Mouse (Mus musculus) heart, embryonic 14.5 days (tissue): ENCODE measurements around the gene Chd9. TPM values are rescaled to one million over a fixed set of nuclear protein-coding genes. Genes with fewer than 3 reads are reported as not detected.

Experiments used
- ATAC-seq: fragments of 200-750 bp; cut with Nextera tagmentation; 2 replicates; pipeline ENCODE4 v1.8.0; 2017; ENCODE audit warnings: low read depth, moderate TSS enrichment; ENCODE audit not compliant: insufficient number of reproducible peaks, insufficient read depth, low FRiP score
- H3K27ac ChIP-seq, 2 experiments: fragments of 200-500 bp in 1 of 2; fragments of 300-500 bp in 1 of 2; sonication (generic) in 1 of 2; replicated peaks in 1 of 2; 2 replicates each; pipeline ENCODE4 v1.5.1; 2012 to 2014; ENCODE audit warnings: low read depth in 2 of 2, low read length in 2 of 2, control low read depth in 1 of 2, mild to moderate bottlenecking in 1 of 2, mixed read lengths in 1 of 2; ENCODE audit not compliant: control insufficient read depth in 1 of 2, insufficient read depth in 1 of 2
- H3K27me3 ChIP-seq: fragments of 300-500 bp; sonication (generic); 2 replicates; pipeline ENCODE4 v1.6.1; 2014; ENCODE audit warnings: mild to moderate bottlenecking, low read length, control low read depth; ENCODE audit not compliant: control insufficient read depth, insufficient read depth
- H3K36me3 ChIP-seq: fragments of 300-500 bp; sonication (generic); 2 replicates; pipeline ENCODE4 v1.6.1; 2014; ENCODE audit warnings: mild to moderate bottlenecking, control low read depth, low read length, mixed read lengths; ENCODE audit not compliant: control insufficient read depth, insufficient read depth
- H3K4me1 ChIP-seq, 2 experiments: fragments of 200-500 bp in 1 of 2; fragments of 300-500 bp in 1 of 2; sonication (generic) in 1 of 2; 2 replicates each; pipeline ENCODE4 v1.6.1; 2012 to 2014; ENCODE audit warnings: low read length in 2 of 2, control low read depth in 1 of 2, mixed read lengths in 1 of 2; ENCODE audit not compliant: control insufficient read depth in 2 of 2, insufficient read depth in 2 of 2
- H3K4me2 ChIP-seq: fragments of 300-500 bp; sonication (generic); 2 replicates; pipeline ENCODE4 v1.6.1; 2014; ENCODE audit warnings: mild to moderate bottlenecking, low read length
- H3K4me3 ChIP-seq, 2 experiments: fragments of 200-500 bp in 1 of 2; fragments of 300-500 bp in 1 of 2; sonication (generic) in 1 of 2; 2 replicates each; pipeline ENCODE4 v1.5.1; 2012 to 2014; ENCODE audit warnings: low read length in 2 of 2, mild to moderate bottlenecking in 2 of 2, control low read depth in 1 of 2, low read depth in 1 of 2, moderate library complexity in 1 of 2; ENCODE audit not compliant: control insufficient read depth in 1 of 2, insufficient read depth in 1 of 2
- H3K9ac ChIP-seq: fragments of 300-500 bp; sonication (generic); 2 replicates; pipeline ENCODE4 v1.6.1; 2014; ENCODE audit warnings: mild to moderate bottlenecking, low read length
- H3K9me3 ChIP-seq: fragments of 300-500 bp; sonication (generic); 2 replicates; pipeline ENCODE4 v1.6.1; 2016; ENCODE audit warnings: low read length, control low read depth; ENCODE audit not compliant: control insufficient read depth
- WGBS: fragments of 180-500 bp; shearing (Covaris S2); extraction: QIAGEN DNeasy Blood & Tissue Kit; methylation state at CpG from one replicate; pipeline ENCODE4 v1.1.7; 2014; 5-methylcytosine and 5-hydroxymethylcytosine counted together
- polyA plus RNA-seq: library from polyadenylated mRNA; unstranded; fragments of >200 nt; fragmentation: Nextera tagmentation; extraction: Ambion mirVana; gene quantifications from 2 replicates; pipeline ENCODE4 v1.2.1, GENCODE M21; 2014

The Chd9 gene
- polyA plus RNA-seq, 1 experiment from 2014 or later, result 57.0 TPM

- ATAC-seq, result peak; percentile 73
- peaks cover 11 to 15% of the 10 kb centered on the region in 2 experiments for H3K4me1 ChIP-seq
- peak overlapping the region; percentile 1 to 25; a peak in 3 of 4 replicates for H3K4me3 ChIP-seq
- WGBS, result 6% methylated on average over 10 of the region's 10 CpGs
- no peaks in the 10 kb centered on the region for H3K27me3 ChIP-seq
- peak overlapping the region; percentile 69 to 92 for H3K27ac ChIP-seq
- no peaks in the 10 kb centered on the region for H3K9me3 ChIP-seq
- peak overlapping the region; percentile 50 for H3K4me2 ChIP-seq
- H3K9ac ChIP-seq, result peak overlapping the region; percentile 44; the same call in 1 of the 2 replicates
- no peaks in the 10 kb centered on the region for H3K36me3 ChIP-seq
These were observed 26.6 kb downstream of the Chd9 start for GRCm38 (mm10) chr8:90854671-90855161.

DNA sequence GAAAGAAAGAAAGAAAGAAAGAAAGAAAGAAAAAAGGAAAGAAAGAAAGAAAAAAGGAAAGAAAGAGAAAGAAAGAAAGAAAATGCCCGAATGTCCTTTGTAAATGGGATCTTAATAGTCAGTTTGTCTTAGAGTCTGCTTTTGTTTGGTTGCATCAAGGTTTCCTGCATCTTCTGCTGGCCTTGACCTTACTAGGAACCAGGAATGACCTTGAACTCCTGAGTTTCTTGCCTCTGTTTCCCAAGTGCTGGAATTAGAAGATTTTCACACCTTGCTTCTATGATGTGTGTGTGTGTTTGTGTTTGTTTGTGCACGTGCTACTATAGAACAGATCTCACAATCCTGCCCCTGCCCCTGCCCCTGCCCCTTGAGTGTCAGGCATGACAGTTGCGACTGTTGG lies 28.0 kb downstream of the Chd9 start:
- no peak for ATAC-seq
- Histone ChIP-seq H3K27me3 (no peaks in the 10 kb centered on the region), H3K4me2 (no peak overlapping the region), H3K9ac (no peak overlapping the region), H3K27ac (no peak overlapping the region), H3K4me1 (peaks cover 11 to 15% of the 10 kb centered on the region in 2 experiments), H3K36me3 (no peaks in the 10 kb centered on the region), H3K9me3 (no peaks in the 10 kb centered on the region), H3K4me3 (no peak overlapping the region)
- WGBS, result 81% methylated on average over 3 of the region's 3 CpGs

GRCm38 (mm10) chr8:90856952-90857351 lies 28.8 kb downstream of the Chd9 start:
- Histone ChIP-seq H3K9me3 (no peaks in the 10 kb centered on the region), H3K4me2 (no peak overlapping the region), H3K4me1 (peaks cover 19 to 23% of the 10 kb centered on the region in 2 experiments), H3K4me3 (no peak overlapping the region), H3K27ac (no peak overlapping the region), H3K36me3 (no peaks in the 10 kb centered on the region), H3K27me3 (no peaks in the 10 kb centered on the region), H3K9ac (no peak overlapping the region)
- 80% methylated on average over 1 of the region's 1 CpGs for WGBS
- no peak for ATAC-seq

DNA sequence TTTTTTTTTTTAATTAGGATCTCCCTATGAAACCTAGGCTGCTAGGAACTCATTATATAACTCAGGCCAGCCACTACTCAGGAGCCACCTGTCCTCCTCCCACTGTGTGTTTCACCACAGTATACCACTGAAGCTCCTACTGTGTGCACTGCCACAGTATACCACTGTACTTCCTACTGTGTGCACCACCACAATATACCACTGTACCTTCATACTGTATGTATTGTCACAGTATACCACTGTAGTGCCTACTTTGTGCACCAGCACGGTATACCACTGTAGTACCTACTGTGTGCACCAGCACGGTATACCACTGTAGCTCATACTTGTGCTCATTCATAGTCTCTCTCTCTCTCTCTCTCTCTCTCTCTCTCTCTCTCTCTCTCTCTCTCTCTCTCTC lies 29.9 kb downstream of the Chd9 start:
- H3K4me3 ChIP-seq, result no peak overlapping the region
- WGBS, result 91% methylated on average over 2 of the region's 2 CpGs
- no peak overlapping the region for H3K4me2 ChIP-seq
- H3K4me1 ChIP-seq, result peaks cover 27% of the 10 kb centered on the region in 2 experiments
- H3K9ac ChIP-seq, result no peak overlapping the region
- H3K36me3 ChIP-seq, result no peaks in the 10 kb centered on the region
- H3K27me3 ChIP-seq, result no peaks in the 10 kb centered on the region
- H3K27ac ChIP-seq, result no peak overlapping the region
- no peaks in the 10 kb centered on the region for H3K9me3 ChIP-seq
- no peak for ATAC-seq

- 24% methylated on average over 9 of the region's 9 CpGs for WGBS
- Histone ChIP-seq H3K4me1 (peaks cover 14 to 17% of the 10 kb centered on the region in 2 experiments), H3K4me3 (no peak overlapping the region), H3K27ac (peak overlapping the region; percentile 84), H3K9me3 (no peaks in the 10 kb centered on the region), H3K27me3 (no peaks in the 10 kb centered on the region), H3K36me3 (no peaks in the 10 kb centered on the region), H3K9ac (peak overlapping the region; percentile 21), H3K4me2 (peak overlapping the region; percentile 45)
- no peak for ATAC-seq
These were observed 33.3 kb downstream of the Chd9 start for GRCm38 (mm10) chr8:90861266-90861944.

DNA sequence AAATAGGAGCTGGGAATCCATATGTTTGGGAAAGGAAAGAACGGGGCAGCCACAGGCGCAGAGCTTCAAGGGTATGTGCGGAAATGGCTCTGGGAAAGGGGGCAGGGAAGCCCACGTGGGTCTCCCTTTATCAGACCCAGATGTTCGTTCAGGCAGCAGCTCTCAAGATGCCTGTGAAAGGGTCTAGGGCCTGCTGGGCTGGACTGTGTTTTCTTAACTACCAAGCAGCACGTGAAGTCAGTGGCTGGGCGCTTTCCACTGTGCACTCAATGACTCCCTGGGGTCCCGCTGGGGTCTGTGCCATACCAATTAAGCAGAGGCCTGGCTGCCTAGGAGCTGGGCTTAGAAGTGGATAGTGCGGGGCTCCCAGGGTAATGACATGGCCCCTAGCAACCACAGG lies 33.9 kb downstream of the Chd9 start:
- H3K27me3 ChIP-seq, result no peaks in the 10 kb centered on the region
- peak overlapping the region; percentile 45 for H3K4me2 ChIP-seq
- H3K27ac ChIP-seq, result peak overlapping the region; percentile 84
- peak; percentile 81 for ATAC-seq
- no peak overlapping the region for H3K4me3 ChIP-seq
- peak overlapping the region; percentile 38; the same call in 1 of the 2 replicates for H3K9ac ChIP-seq
- H3K9me3 ChIP-seq, result no peaks in the 10 kb centered on the region
- 3% methylated on average over 9 of the region's 9 CpGs for WGBS
- H3K36me3 ChIP-seq, result no peaks in the 10 kb centered on the region
- peaks cover 14 to 17% of the 10 kb centered on the region in 2 experiments for H3K4me1 ChIP-seq

DNA sequence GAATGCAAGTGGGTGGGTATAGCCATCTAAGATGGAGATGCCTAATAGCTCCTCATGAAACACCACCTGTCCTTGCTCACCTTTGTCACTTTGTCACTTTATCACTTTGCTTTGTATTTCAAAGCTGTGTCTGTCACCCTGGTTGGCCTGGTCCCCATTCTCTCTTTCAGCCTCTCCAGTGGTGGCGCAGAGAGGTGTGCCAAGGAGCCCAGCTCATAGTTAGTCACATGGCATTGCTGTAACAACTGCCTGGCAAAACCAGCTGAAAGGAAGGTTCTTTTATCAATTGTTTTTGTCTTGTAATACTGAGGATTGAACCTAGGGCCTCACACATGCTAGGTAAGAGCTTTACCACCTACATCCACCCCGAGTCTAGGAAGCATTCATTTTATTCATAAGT lies 38.9 kb downstream of the Chd9 start:
- Histone ChIP-seq H3K27ac (no peak overlapping the region), H3K4me2 (no peak overlapping the region), H3K36me3 (no peaks in the 10 kb centered on the region), H3K4me3 (no peak overlapping the region), H3K9me3 (no peaks in the 10 kb centered on the region), H3K4me1 (peaks cover 24 to 42% of the 10 kb centered on the region in 2 experiments), H3K27me3 (no peaks in the 10 kb centered on the region), H3K9ac (no peak overlapping the region)
- WGBS, result 88% methylated on average over 2 of the region's 2 CpGs
- ATAC-seq, result no peak
